Mouse (Mus musculus) intestine, embryonic 14.5 days (tissue): ENCODE measurements around the gene Otud7b. TPM values are rescaled to one million over a fixed set of nuclear protein-coding genes. Genes with fewer than 3 reads are reported as not detected.

Source experiments
- ATAC-seq: fragments of 200-750 bp; cut with Nextera tagmentation; replicated peaks from 2 replicates; pipeline ENCODE4 v1.8.0; 2017; ENCODE audit warnings: low read depth, moderate number of reproducible peaks, moderate TSS enrichment, moderate library complexity; ENCODE audit not compliant: low FRiP score, low TSS enrichment
- DNase-seq: peaks from one replicate; pipeline ENCODE4 v3.0.0-alpha.2; 2018; ENCODE audit warnings: low spot score
- H3K27ac ChIP-seq: fragments of 300-500 bp; sonication (generic); 2 replicates; pipeline ENCODE4 v1.5.1; 2014; ENCODE audit warnings: low read depth, mild to moderate bottlenecking, control low read depth
- H3K27me3 ChIP-seq: fragments of 300-500 bp; sonication (generic); replicated peaks from 2 replicates; pipeline ENCODE4 v1.6.1; 2014; ENCODE audit warnings: low read length, control low read depth; ENCODE audit not compliant: control insufficient read depth, insufficient read depth
- H3K36me3 ChIP-seq: fragments of 300-500 bp; sonication (generic); 2 replicates; pipeline ENCODE4 v1.6.1; 2014; ENCODE audit warnings: low read length, control low read depth; ENCODE audit not compliant: control insufficient read depth, insufficient read depth
- H3K4me1 ChIP-seq: fragments of 300-500 bp; sonication (generic); replicated peaks from 2 replicates; pipeline ENCODE4 v1.6.1; 2014; ENCODE audit warnings: low read length, control low read depth, mixed read lengths; ENCODE audit not compliant: control insufficient read depth, insufficient read depth
- H3K4me2 ChIP-seq: fragments of 300-500 bp; sonication (generic); 2 replicates; pipeline ENCODE4 v1.6.1; 2014; ENCODE audit warnings: low read length
- H3K4me3 ChIP-seq: fragments of 300-500 bp; sonication (generic); 2 replicates; pipeline ENCODE4 v1.5.1; 2014; ENCODE audit warnings: low read depth, low read length, control low read depth, mixed read lengths
- H3K9ac ChIP-seq: fragments of 300-500 bp; sonication (generic); 2 replicates; pipeline ENCODE4 v1.6.1; 2014; ENCODE audit warnings: mild to moderate bottlenecking, low read length
- H3K9me3 ChIP-seq: fragments of 300-500 bp; sonication (generic); 2 replicates; pipeline ENCODE4 v1.6.1; 2016; ENCODE audit warnings: low read length, control low read depth; ENCODE audit not compliant: control insufficient read depth
- WGBS: fragments of 180-500 bp; shearing (Covaris S2); extraction: QIAGEN DNeasy Blood & Tissue Kit; methylation state at CpG from one replicate; pipeline ENCODE4 v1.1.7; 2014; 5-methylcytosine and 5-hydroxymethylcytosine counted together
- polyA plus RNA-seq: library from polyadenylated mRNA; unstranded; fragments of >200 nt; fragmentation: Nextera tagmentation; extraction: Ambion mirVana; gene quantifications from 2 replicates; pipeline ENCODE4 v1.2.1, GENCODE M21; 2014

Gene Otud7b
- polyA plus RNA-seq, result 14.0 and 14.8 TPM in 2 replicates

DNA sequence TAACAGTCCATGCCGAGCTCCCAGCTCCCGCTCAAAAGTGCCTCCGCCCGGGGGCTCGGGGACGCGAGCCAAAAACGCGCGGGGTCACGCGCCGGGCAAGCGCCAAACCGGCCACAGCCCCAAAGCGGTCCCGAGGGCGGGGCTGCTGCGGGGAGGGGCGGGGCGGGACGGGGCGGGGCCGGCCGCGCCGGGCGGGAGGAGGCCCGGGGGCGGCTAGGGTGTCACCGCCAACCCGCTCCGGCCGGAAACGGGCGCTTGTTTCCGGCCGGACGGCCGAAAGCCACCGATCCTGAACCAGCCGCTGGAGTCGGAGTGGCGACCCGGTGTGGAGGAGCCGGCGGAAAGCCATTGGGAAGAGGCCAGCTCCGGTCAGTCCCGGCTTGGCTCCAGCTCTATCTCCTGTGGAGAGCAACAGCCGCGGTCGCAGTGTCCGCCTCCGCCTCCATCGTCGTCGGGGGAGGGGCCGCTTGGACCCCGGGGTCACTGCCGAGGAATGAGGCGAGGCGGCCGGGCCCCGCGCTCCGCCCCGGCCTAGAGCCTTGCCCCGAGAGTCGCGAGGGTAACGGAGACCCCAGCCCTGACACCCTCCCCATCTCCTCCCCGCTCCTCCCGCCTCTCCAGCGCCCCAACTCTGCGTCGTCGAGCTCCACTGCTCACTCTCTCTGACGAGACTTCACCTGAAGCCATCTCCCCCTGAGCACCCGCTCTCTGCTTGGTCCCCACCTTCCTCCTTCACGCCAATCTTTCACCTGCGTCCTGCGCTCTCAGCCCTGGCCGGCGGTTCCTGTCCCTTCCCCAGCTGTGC lies at the start of gene Otud7b:
Gene Otud7b, plus strand, starts transcription at position 267 of the 805 bp plus-strand sequence.
- Histone ChIP-seq H3K27ac (peak within 1 kb of the TSS; percentile 91), H3K9ac (peak within 1 kb of the TSS; percentile 91), H3K4me1 (peaks cover 26% of the 10 kb centered on the region), H3K27me3 (no peaks in the 10 kb centered on the region), H3K4me2 (peak within 1 kb of the TSS; percentile 63), H3K36me3 (0 out of 2 replicates have a peak, but pooled peaks cover 6% of the 10 kb centered on the region), H3K9me3 (no peaks in the 10 kb centered on the region), H3K4me3 (peak within 1 kb of the TSS; percentile 86)
- WGBS, result 1% methylated on average over 71 of the region's 84 CpGs
- peak; percentile 90 for ATAC-seq
- peak; percentile 91 for DNase-seq

DNA sequence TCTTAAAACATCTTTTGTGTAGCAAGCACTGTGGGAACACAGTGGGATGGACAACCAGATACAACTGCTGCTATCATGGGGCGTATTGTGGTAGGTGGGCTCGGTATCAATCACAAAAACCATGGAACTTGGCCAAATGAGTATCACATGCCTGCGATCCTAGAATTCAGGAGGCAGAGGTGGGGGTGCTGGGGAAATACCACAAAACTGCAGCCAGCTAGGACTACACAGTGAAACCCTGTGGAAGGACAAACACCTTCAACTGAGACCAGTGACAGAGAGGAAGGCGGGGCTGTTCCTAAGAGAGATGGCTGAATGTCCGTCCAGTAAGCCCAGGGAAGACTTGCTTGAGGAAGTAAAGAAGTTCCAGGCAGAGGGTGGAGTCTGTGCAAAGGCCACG lies 49.0 kb upstream of the Otud7b start:
- Histone ChIP-seq H3K4me3 (no peak overlapping the region), H3K4me2 (no peak overlapping the region), H3K36me3 (0 out of 2 replicates have a peak, but pooled peaks cover 7% of the 10 kb centered on the region), H3K9me3 (no peaks in the 10 kb centered on the region), H3K27ac (no peak overlapping the region), H3K27me3 (no peaks in the 10 kb centered on the region), H3K4me1 (no peaks in the 10 kb centered on the region), H3K9ac (no peak overlapping the region)
- 89% methylated on average over 6 of the region's 6 CpGs for WGBS
- peak; percentile 28 for DNase-seq
- ATAC-seq, result no peak

DNA sequence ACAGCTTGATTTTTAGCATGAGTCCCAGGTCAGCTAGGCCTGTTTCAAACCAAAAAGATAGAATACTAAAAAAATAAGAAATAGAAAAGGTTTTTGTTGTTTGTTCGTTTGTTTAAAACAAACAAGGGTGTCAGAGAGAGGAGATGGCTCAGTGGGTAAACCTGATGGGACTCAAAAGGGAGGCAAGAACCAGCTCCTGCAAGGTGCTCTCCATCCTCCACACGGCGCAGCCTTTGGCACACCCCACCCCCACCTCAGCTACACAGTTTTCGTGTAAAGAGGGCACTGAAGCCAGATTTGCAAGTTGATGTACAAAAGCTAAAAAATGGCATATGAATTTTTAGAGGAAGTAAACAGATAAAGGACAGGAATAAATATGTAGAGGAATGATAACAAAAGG lies 48.3 kb upstream of the Otud7b start:
- WGBS, result 88% methylated on average over 4 of the region's 4 CpGs
- Histone ChIP-seq H3K36me3 (0 out of 2 replicates have a peak, but pooled peaks cover 7% of the 10 kb centered on the region), H3K4me1 (no peaks in the 10 kb centered on the region), H3K9me3 (no peaks in the 10 kb centered on the region), H3K27me3 (no peaks in the 10 kb centered on the region), H3K9ac (no peak overlapping the region), H3K4me2 (no peak overlapping the region), H3K4me3 (no peak overlapping the region), H3K27ac (no peak overlapping the region)
- DNase-seq, result peak; percentile 9
- ATAC-seq, result no peak

DNA sequence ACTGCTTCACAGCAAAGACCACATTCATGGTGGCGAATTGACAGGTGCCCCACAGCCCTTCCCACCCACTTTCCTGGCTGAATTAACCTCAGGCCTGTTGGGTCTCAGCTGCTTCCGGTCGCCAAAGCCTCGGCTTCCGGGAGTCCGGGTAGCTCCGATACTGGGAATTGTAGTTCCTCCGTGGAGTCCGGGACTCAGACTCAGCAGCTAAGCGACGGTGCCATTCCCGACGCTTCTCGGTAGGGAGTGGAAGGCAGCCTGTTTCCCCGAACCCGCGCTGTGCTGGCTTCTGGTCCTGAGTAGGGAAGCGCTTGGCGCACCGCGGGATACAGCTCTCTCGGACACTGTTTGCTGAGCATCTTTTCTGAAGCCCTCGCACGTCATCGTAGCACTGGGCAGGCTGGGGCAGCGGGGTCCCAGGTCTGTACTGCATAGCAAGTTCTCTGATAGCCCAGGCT lies 46.6 kb upstream of the Otud7b start:
- no peaks in the 10 kb centered on the region for H3K27me3 ChIP-seq
- peak overlapping the region; percentile 92 for H3K4me2 ChIP-seq
- under 1% methylated on average over 26 of the region's 26 CpGs for WGBS
- H3K27ac ChIP-seq, result peak overlapping the region; percentile 85
- DNase-seq (peak; percentile 92), ATAC-seq (peak; percentile 94)
- H3K9ac ChIP-seq, result peak overlapping the region; percentile 70
- 0 out of 2 replicates have a peak, but pooled peaks cover 5% of the 10 kb centered on the region for H3K36me3 ChIP-seq
- H3K4me1 ChIP-seq, result no peaks in the 10 kb centered on the region
- H3K4me3 ChIP-seq, result peak overlapping the region; percentile 77
- no peaks in the 10 kb centered on the region for H3K9me3 ChIP-seq

DNA sequence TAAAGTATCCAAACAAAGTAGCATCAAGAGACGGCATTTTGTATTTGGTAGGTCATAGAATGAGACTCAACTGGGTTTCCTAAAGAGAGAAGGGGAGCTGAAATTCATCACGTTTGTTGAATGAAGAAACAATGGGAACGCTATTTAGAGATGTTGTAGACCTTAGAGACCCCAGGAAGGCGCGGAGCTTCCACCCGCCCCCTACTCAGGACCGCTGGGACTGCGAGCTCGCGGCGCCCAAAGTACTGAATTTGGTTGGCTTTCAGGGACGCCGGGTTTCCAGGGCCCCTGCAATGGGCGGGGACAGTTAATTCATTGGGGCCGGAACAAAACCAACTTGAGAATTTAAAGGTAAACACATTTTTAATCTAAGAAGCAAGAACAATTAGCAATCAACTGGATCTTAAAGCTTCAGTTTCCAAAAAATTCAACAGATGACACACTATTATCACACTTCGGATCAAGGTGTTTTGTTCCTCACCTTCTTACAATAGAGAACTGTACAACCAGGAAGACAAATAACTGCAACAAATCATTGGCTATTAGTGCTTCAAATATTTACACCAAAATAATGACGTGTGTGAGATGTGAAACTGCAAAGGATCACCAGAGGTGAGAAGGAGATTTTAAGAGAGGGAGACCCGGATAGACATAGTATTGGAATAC lies 46.0 kb upstream of the Otud7b start, which contains the start of gene Vps45:
Gene Vps45, minus strand, starts transcription at position 236 of the 666 bp plus-strand sequence.
- H3K9me3 ChIP-seq, result no peaks in the 10 kb centered on the region
- no peaks in the 10 kb centered on the region for H3K27me3 ChIP-seq
- DNase-seq, result peak; percentile 74
- peak within 1 kb of the TSS; percentile 70 for H3K9ac ChIP-seq
- peak within 1 kb of the TSS; percentile 92 for H3K4me2 ChIP-seq
- WGBS, result 2% methylated on average over 18 of the region's 18 CpGs
- ATAC-seq, result peak; percentile 75; the same call in 1 of the 2 replicates
- H3K4me3 ChIP-seq, result peak within 1 kb of the TSS; percentile 77
- H3K27ac ChIP-seq, result peak within 1 kb of the TSS; percentile 85
- no peaks in the 10 kb centered on the region for H3K4me1 ChIP-seq
- 0 out of 2 replicates have a peak, but pooled peaks cover 4% of the 10 kb centered on the region for H3K36me3 ChIP-seq

DNA sequence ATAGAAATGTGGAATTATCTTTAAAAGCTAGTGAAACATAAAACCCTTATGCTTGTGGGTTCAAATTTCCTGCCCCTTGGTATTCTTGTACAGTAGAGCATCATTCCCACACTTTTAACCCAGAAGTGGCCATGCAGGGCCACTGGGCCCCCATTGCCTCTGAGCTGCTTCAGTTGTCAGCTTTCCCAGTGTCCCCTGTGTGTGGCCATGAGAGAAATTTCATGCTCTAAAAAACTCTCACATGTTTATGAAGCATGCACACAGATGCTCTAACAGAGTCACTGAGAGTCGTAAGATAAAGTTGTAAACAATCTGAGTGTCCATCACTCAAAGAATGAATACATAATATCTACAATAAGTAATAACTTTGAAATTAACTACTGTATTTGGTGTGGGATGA lies 44.2 kb upstream of the Otud7b start:
- H3K9ac ChIP-seq, result no peak overlapping the region
- H3K9me3 ChIP-seq, result no peaks in the 10 kb centered on the region
- no peak overlapping the region for H3K4me2 ChIP-seq
- no peak for ATAC-seq
- 85% methylated on average over 1 of the region's 1 CpGs for WGBS
- H3K4me1 ChIP-seq, result no peaks in the 10 kb centered on the region
- no peaks in the 10 kb centered on the region for H3K27me3 ChIP-seq
- no peak overlapping the region for H3K4me3 ChIP-seq
- DNase-seq, result peak; percentile 16
- H3K27ac ChIP-seq, result no peak overlapping the region
- H3K36me3 ChIP-seq, result 0 out of 2 replicates have a peak, but pooled peaks cover 4% of the 10 kb centered on the region

DNA sequence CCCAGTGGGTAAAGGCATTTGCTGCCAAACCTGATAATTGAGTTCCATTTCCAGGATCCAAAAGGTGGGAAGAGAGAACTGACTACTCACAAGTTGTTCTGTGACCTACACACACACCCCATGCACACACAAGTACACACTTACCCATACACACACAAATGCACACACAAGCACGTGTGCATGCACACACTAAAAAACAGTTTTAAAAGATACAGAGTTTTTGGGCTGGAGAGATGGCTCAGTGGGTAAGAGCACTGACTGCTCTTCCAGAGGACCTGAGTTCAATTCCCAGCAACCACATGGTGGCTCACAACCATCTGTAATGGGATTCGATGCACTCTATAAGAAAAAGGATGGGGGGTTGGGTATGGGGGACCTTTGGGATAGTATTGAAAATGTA lies 41.0 kb upstream of the Otud7b start:
- no peak for ATAC-seq
- H3K27ac ChIP-seq, result no peak overlapping the region
- H3K4me1 ChIP-seq, result no peaks in the 10 kb centered on the region
- H3K4me2 ChIP-seq, result no peak overlapping the region
- H3K9ac ChIP-seq, result no peak overlapping the region
- H3K4me3 ChIP-seq, result no peak overlapping the region
- DNase-seq, result no peak
- no peaks in the 10 kb centered on the region for H3K27me3 ChIP-seq
- no peaks in the 10 kb centered on the region for H3K36me3 ChIP-seq
- WGBS, result 74% methylated on average over 2 of the region's 2 CpGs
- H3K9me3 ChIP-seq, result no peaks in the 10 kb centered on the region

DNA sequence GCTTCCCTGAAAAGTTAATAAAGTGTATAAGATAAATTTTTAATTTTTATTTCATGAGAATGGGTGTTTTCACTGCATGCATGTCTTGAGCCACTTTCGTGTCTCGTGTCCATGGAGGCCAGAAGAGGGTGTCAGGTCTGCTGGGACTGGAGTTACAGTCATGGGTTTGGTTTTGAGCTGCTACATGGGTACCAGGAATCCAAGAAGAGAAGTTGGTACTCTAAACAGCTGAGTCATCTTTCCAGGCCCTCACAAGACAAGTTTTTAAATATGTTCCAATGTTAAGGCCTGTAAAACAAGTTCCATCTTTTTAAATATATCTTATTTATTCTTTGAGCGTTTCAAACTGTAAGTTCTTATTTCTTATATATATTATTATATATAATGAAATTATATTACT lies 40.1 kb upstream of the Otud7b start:
- H3K36me3 ChIP-seq, result no peaks in the 10 kb centered on the region
- no peak for DNase-seq
- WGBS, result 87% methylated on average over 3 of the region's 3 CpGs

More for the DNA sequence above, 40.1 kb upstream of the Otud7b start:
- ATAC-seq, result no peak
- no peak overlapping the region for H3K27ac ChIP-seq
- no peaks in the 10 kb centered on the region for H3K4me1 ChIP-seq
- H3K4me2 ChIP-seq, result no peak overlapping the region
- H3K4me3 ChIP-seq, result no peak overlapping the region
- H3K9ac ChIP-seq, result no peak overlapping the region
- no peaks in the 10 kb centered on the region for H3K27me3 ChIP-seq
- H3K9me3 ChIP-seq, result no peaks in the 10 kb centered on the region
